Comparison of ENCODE assay signal across 16 mouse cellular contexts in genomic region chr19:4802691-4803091, GRCm38 (mm10). TPM values are rescaled to one million over a fixed set of nuclear protein-coding genes. Genes with fewer than 3 reads are reported as not detected.
DNase-seq lines count a peak whose midpoint lies in the region; ATAC-seq and TF ChIP-seq lines count a peak whose summit lies in the region.
"Had no signal": no experiment of that assay in that cellular context is flagged by ENCODE, and none has a peak within 500 bp of the region (broad histone marks: within the 10 kb centered on the region; RNA-seq: fewer than 3 reads in every experiment).

No protein-coding gene starts in this region.

- H3K4me2 ChIP-seq in intestine, postnatal 0 days (replicated peaks; ENCODE audit: low read depth), result no peak overlapping the region

- H3K4me3 ChIP-seq in E14TG2a.4 (replicated peaks; ENCODE audit: low read length), result peak overlapping the region; percentile 99
- H3K4me3 ChIP-seq in intestine, postnatal 0 days (ENCODE audit: low read depth, low read length), result no peak overlapping the region
- H3K4me3 ChIP-seq: megakaryocyte, embryonic 14.5 days had no signal

- no peak overlapping the region for H3K27ac ChIP-seq in intestine, postnatal 0 days (ENCODE audit: low read depth, low read length)
- H3K27ac ChIP-seq: kidney, postnatal 0 days had no signal

- H3K36me3 ChIP-seq in E14TG2a.4 (ENCODE audit: insufficient read depth, low read length), result peaks cover 100% of the 10 kb centered on the region
- peaks cover 56% of the 10 kb centered on the region for H3K36me3 ChIP-seq in intestine, postnatal 0 days (ENCODE audit: control insufficient read depth, insufficient read depth)

- 92% methylated on average over 7 of the region's 7 CpGs for WGBS in intestine, postnatal 0 days

- TF ChIP-seq CTCF in E14TG2a.4 (conservative IDR thresholded peaks at IDR 0.05; ENCODE audit: low read length), result no peak
- no peak for TF ChIP-seq CTCF in intestine, postnatal 0 days (IDR thresholded peaks at IDR 0.05; ENCODE audit: low read depth)

- H3K27me3 ChIP-seq in E14TG2a.4 (ENCODE audit: insufficient read depth, low read length), result no peaks in the 10 kb centered on the region
- no peaks in the 10 kb centered on the region for H3K27me3 ChIP-seq in intestine, postnatal 0 days (replicated peaks; ENCODE audit: control insufficient read depth, insufficient read depth, low read length)
- H3K27me3 ChIP-seq: megakaryocyte, embryonic 14.5 days had no signal

- H3K9ac ChIP-seq in intestine, postnatal 0 days (ENCODE audit: low read depth, low read length), result no peak overlapping the region

- ATAC-seq in cerebellum, adult (ENCODE audit: insufficient number of reproducible peaks, low FRiP score, low TSS enrichment), result peak; percentile 31; the same call in 1 of the 2 replicates
- no peak for ATAC-seq in intestine, postnatal 0 days
- ATAC-seq: inflammation-experienced regulatory T-cells, adult 6 months had no signal

- intact Hi-C loops in left cerebral cortex, postnatal 4 days (cut with DNase I), result no loop called here

- peak; percentile 54 for DNase-seq in left cerebral cortex, postnatal 4 days
- no peak for DNase-seq in left cerebral cortex, adult 11 months (ENCODE audit: low spot score)
- peak; percentile 67 to 70 for DNase-seq in cerebellum, postnatal 25 days
- DNase-seq in adrenal gland, postnatal 25 days, result no peak
- no peak for DNase-seq in c-Kit-positive CD71-positive TER-119-positive erythroid progenitor cells, embryonic 14.5 days (ENCODE audit: low spot score)
- DNase-seq: lung, adult 18-20 months; spleen, adult 18-20 months; thymus, postnatal 25 days had no signal

- peaks cover 99% of the 10 kb centered on the region for H3K4me1 ChIP-seq in E14TG2a.4 (replicated peaks; ENCODE audit: low read depth, low read length)
- H3K4me1 ChIP-seq in intestine, postnatal 0 days (replicated peaks; ENCODE audit: control insufficient read depth, insufficient read depth, low read length), result no peaks in the 10 kb centered on the region; the same call in 1 of the 2 replicates

- H3K9me3 ChIP-seq in E14TG2a.4 (ENCODE audit: low read length), result no peaks in the 10 kb centered on the region
- H3K9me3 ChIP-seq in intestine, postnatal 0 days (ENCODE audit: control insufficient read depth), result no peaks in the 10 kb centered on the region
- H3K9me3 ChIP-seq: megakaryocyte, embryonic 14.5 days had no signal

RNA-seq across cellular contexts. Expression of gene Gm21992, which starts 8.7 kb away (rescaled TPM):
- 10 to 100 TPM; 18.2 to 37.9 TPM for total RNA-seq in left cerebral cortex, postnatal 4 days (2021)
- 22.2 and 30.2 TPM in 2 replicates for total RNA-seq in adrenal gland, postnatal 25 days (2021)
- 18.4 and 19.5 TPM in 2 replicates for polyA plus RNA-seq in intestine, postnatal 0 days (2015; fragmentation: Nextera tagmentation; extraction: Ambion mirVana)

RNA-seq across cellular contexts. Expression of gene Rbm14, which starts 8.7 kb away (rescaled TPM):
- total RNA-seq in left cerebral cortex, postnatal 4 days (2021), result 10 to 100 TPM; 65.9 to 73.9 TPM
- total RNA-seq in adrenal gland, postnatal 25 days (2021), result 45.4 and 46.5 TPM in 2 replicates
- 21.1 and 21.8 TPM in 2 replicates for polyA plus RNA-seq in intestine, postnatal 0 days (2015; fragmentation: Nextera tagmentation; extraction: Ambion mirVana)

RNA-seq across cellular contexts. Expression of gene Rbm4, which starts 9.0 kb away (rescaled TPM):
- 10 to 100 TPM; 76.1 to 80.4 TPM for total RNA-seq in left cerebral cortex, postnatal 4 days (2021)
- 62.4 and 65.4 TPM in 2 replicates for total RNA-seq in adrenal gland, postnatal 25 days (2021)
- 20.3 and 21.6 TPM in 2 replicates for polyA plus RNA-seq in intestine, postnatal 0 days (2015; fragmentation: Nextera tagmentation; extraction: Ambion mirVana)

RNA-seq across cellular contexts. Expression of gene Ccs, which starts 36.4 kb away (rescaled TPM):
- 10 to 100 TPM; 38.1 to 41.0 TPM for total RNA-seq in left cerebral cortex, postnatal 4 days (2021)
- 107 and 128 TPM in 2 replicates for total RNA-seq in adrenal gland, postnatal 25 days (2021)
- 44.9 and 46.3 TPM in 2 replicates for polyA plus RNA-seq in intestine, postnatal 0 days (2015; fragmentation: Nextera tagmentation; extraction: Ambion mirVana)

RNA-seq across cellular contexts. Expression of gene Ccdc87, which starts 36.5 kb away (rescaled TPM):
- 1 to 10 TPM; 1.7 to 2.0 TPM for total RNA-seq in left cerebral cortex, postnatal 4 days (2021)
- total RNA-seq in adrenal gland, postnatal 25 days (2021), result 0.15 TPM in 1 of 2 replicates, not detected in the other
- not detected in 2 replicates for polyA plus RNA-seq in intestine, postnatal 0 days (2015; fragmentation: Nextera tagmentation; extraction: Ambion mirVana)
- total RNA-seq: granulocyte monocyte progenitor cell, adult 5-6 weeks had no signal
- polyA plus RNA-seq: inflammation-experienced regulatory T-cells, adult 6 months; kidney, postnatal 0 days; stomach, embryonic 16.5 days had no signal

Comparison
In these comparisons a context has a peak if more than half of its experiments do, and no peak if none do; other contexts are left out.
1. DNase-seq: peak in left cerebral cortex, postnatal 4 days (single experiment) and cerebellum, postnatal 25 days (2 of 2); none in left cerebral cortex, adult 11 months (single experiment), adrenal gland, postnatal 25 days (single experiment) and c-Kit-positive CD71-positive TER-119-positive erythroid progenitor cells, embryonic 14.5 days (single experiment).